Mouse (Mus musculus): ENCODE measurements at regions not wholly inside any gene's neighbourhood (a gene's known extent, or its start where the extent isn't known, plus 50 kb on each side); places are given as distances from the start of the nearest gene placed in this dataset.

- TF ChIP-seq EP300 (IDR thresholded peaks at IDR 0.05; ENCODE audit: low read depth in 1 of 2, low read length in 2 of 2) (no peak), MEF2A (IDR thresholded peaks at IDR 0.05; ENCODE audit: extremely low read depth, insufficient replicate concordance, low read depth, low read length, poor library complexity, severe bottlenecking) (no peak), MXI1 (IDR thresholded peaks at IDR 0.05; ENCODE audit: low read depth, low read length) (no peak), RCOR1 (IDR thresholded peaks at IDR 0.05; ENCODE audit: low read depth, low read length) (no peak), E2F4 (IDR thresholded peaks at IDR 0.05; ENCODE audit: borderline replicate concordance, low read depth, low read length) (no peak), ZKSCAN1 (IDR thresholded peaks at IDR 0.05; ENCODE audit: low read depth, low read length) (no peak), CTCF (IDR thresholded peaks at IDR 0.05 in 2 of 3, conservative IDR thresholded peaks at IDR 0.05 in 1 of 3; ENCODE audit: control insufficient read depth in 1 of 3, insufficient read depth in 1 of 3, low read depth in 2 of 3, low read length in 3 of 3, poor library complexity in 1 of 3, severe bottlenecking in 1 of 3) (no peak), SMC3 (IDR thresholded peaks at IDR 0.05; ENCODE audit: low read depth, low read length) (no peak), CHD1 (IDR thresholded peaks at IDR 0.05; ENCODE audit: low read depth, low read length) (no peak)
These were observed 66.3 kb downstream of the Cstad start for GRCm38 (mm10) chr2:30661147-30661546.
